Mouse (Mus musculus) neural tube, embryonic 14.5 days (tissue): Measurements from ENCODE around the gene Fastk. TPM values are rescaled to one million over a fixed set of nuclear protein-coding genes. Genes with fewer than 3 reads are reported as not detected.
"Not testable (repeated sequence)": the region's sequence is repeated elsewhere in the genome, so short reads cannot be mapped to it uniquely, and the experiment has no call there.

Source experiments
- ATAC-seq: fragments of 200-750 bp; cut with Nextera tagmentation; 2 replicates; pipeline ENCODE4 v1.8.0; 2017; ENCODE audit warnings: low read depth, mild to moderate bottlenecking, moderate TSS enrichment, moderate library complexity
- H3K27ac ChIP-seq: fragments of 300-500 bp; sonication (generic); 2 replicates; pipeline ENCODE4 v1.5.1; 2014; ENCODE audit warnings: low read depth, mild to moderate bottlenecking, control low read depth, low read length, moderate library complexity, mixed read lengths
- H3K27me3 ChIP-seq: fragments of 300-500 bp; sonication (generic); 2 replicates; pipeline ENCODE4 v1.6.1; 2014; ENCODE audit warnings: low read length; ENCODE audit not compliant: control insufficient read depth, insufficient read depth
- H3K36me3 ChIP-seq: fragments of 300-500 bp; sonication (generic); 2 replicates; pipeline ENCODE4 v1.6.1; 2014; ENCODE audit warnings: low read length, mixed read lengths; ENCODE audit not compliant: control insufficient read depth, insufficient read depth
- H3K4me1 ChIP-seq: fragments of 300-500 bp; sonication (generic); 2 replicates; pipeline ENCODE4 v1.6.1; 2014; ENCODE audit warnings: low read length; ENCODE audit not compliant: control insufficient read depth, insufficient read depth
- H3K4me2 ChIP-seq: fragments of 300-500 bp; sonication (generic); 2 replicates; pipeline ENCODE4 v1.6.1; 2014; ENCODE audit warnings: mild to moderate bottlenecking, low read depth, low read length, control low read depth
- H3K4me3 ChIP-seq: fragments of 300-500 bp; sonication (generic); 2 replicates; pipeline ENCODE4 v1.5.1; 2014; ENCODE audit warnings: low read depth, low read length, control low read depth, mixed read lengths
- H3K9ac ChIP-seq: fragments of 300-500 bp; sonication (generic); replicated peaks from 2 replicates; pipeline ENCODE4 v1.6.1; 2014; ENCODE audit warnings: low read depth, mild to moderate bottlenecking, control low read depth, low read length, mixed read lengths
- H3K9me3 ChIP-seq: fragments of 300-500 bp; sonication (generic); 2 replicates; pipeline ENCODE4 v1.6.1; 2016; ENCODE audit warnings: low read length; ENCODE audit not compliant: control insufficient read depth
- WGBS: fragments of 180-500 bp; shearing (Covaris S2); extraction: QIAGEN DNeasy Blood & Tissue Kit; methylation state at CpG from one replicate; pipeline ENCODE4 v1.1.7; 2014; 5-methylcytosine and 5-hydroxymethylcytosine counted together
- polyA plus RNA-seq: library from polyadenylated mRNA; unstranded; fragments of >200 nt; fragmentation: Nextera tagmentation; extraction: Ambion mirVana; gene quantifications from 2 replicates; pipeline ENCODE4 v1.2.1, GENCODE M21; 2014

The Fastk gene
- polyA plus RNA-seq, 1 experiment from 2014 or later, result 97.7 TPM

- WGBS, result 91% methylated on average over 6 of the region's 6 CpGs
- Histone ChIP-seq H3K9ac (no peak overlapping the region), H3K27me3 (no peaks in the 10 kb centered on the region), H3K36me3 (peaks cover 22% of the 10 kb centered on the region), H3K4me2 (no peak overlapping the region), H3K9me3 (no peaks in the 10 kb centered on the region), H3K4me1 (no peaks in the 10 kb centered on the region), H3K4me3 (no peak overlapping the region), H3K27ac (no peak overlapping the region)
- no peak for ATAC-seq
Measured at GRCm38 (mm10) chr5:24404594-24405360, 40.3 kb downstream of the Fastk start.

DNA sequence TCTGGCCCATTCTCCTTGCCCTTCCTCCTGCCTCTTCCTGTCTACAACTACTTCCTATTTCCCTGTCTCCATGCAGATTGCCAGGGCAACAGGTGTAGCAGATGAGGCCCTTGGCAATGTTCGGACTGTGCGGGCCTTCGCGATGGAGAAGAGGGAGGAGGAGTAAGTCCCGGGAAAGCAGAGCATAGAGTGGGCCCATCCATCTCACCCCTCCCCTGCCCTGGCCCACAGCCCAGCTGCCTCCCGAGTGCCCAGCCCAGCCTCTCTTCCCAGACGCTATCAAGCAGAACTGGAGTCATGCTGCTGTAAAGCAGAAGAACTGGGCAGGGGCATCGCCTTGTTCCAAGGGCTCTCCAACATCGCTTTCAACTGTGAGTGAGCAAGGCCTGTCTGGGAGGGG, 43.1 kb downstream of the Fastk start:
- H3K9me3 ChIP-seq, result no peaks in the 10 kb centered on the region
- ATAC-seq, result peak; percentile 64; the same call in 1 of the 2 replicates
- H3K27ac ChIP-seq, result no peak overlapping the region
- H3K4me2 ChIP-seq, result no peak overlapping the region
- H3K4me1 ChIP-seq, result no peaks in the 10 kb centered on the region
- H3K27me3 ChIP-seq, result no peaks in the 10 kb centered on the region
- no peak overlapping the region for H3K9ac ChIP-seq
- H3K36me3 ChIP-seq, result peaks cover 14% of the 10 kb centered on the region
- 57% methylated on average over 9 of the region's 9 CpGs for WGBS
- no peak overlapping the region for H3K4me3 ChIP-seq

DNA sequence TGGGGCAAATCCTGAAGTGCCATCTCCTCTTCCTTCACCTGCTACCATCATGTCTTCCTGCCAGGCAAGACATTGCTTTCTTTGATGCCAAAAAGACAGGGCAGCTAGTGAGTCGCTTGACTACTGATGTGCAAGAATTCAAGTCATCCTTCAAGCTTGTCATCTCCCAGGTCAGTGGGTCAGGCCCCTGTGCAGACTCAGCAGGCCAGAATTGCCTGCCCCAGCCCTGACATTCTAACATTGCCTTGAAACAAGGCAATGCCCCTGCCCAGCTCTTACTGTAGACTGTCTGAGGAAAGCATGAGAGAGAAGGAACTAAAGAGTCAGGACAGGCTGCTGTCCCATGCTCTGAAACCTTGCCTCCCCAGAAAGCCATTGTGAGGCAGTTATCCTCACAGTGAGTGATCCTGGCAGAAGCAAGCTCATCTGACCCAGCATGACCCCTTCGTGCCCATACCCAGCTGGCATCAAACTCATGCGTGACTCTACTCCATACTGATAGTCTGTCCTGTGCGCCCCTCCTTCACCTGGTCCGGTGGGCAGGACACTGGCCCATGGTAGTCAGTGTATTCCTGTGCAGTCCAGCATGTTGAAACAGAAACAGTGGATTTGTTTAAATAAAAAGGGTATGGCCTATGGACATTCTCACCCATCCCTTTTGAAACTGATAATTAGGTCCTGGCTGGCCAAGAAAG, 44.0 kb downstream of the Fastk start:
- no peak overlapping the region for H3K27ac ChIP-seq
- no peak overlapping the region for H3K4me2 ChIP-seq
- ATAC-seq, result no peak
- H3K9me3 ChIP-seq, result no peaks in the 10 kb centered on the region
- H3K36me3 ChIP-seq, result peaks cover 13% of the 10 kb centered on the region
- H3K27me3 ChIP-seq, result no peaks in the 10 kb centered on the region
- H3K9ac ChIP-seq, result no peak overlapping the region
- H3K4me3 ChIP-seq, result no peak overlapping the region
- 94% methylated on average over 5 of the region's 5 CpGs for WGBS
- no peaks in the 10 kb centered on the region for H3K4me1 ChIP-seq

DNA sequence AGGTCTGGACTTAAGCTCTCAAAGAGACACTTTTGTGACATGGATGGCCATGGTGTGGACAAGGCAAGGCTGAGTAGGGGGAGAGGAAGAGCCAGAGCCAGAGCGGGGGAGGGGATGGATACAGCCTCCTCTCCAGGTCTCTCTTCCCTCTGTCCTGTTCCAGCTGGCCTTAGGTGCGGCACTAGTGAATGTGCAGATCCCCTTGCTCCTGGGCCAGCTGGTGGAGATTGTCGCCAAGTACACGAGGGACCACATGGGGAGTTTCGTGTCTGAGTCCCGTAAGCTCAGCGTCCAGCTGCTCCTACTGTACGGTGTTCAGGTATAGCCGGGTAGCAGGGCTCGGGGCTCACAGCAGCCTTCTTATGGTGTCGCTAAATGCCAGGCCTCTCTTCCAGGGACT, 44.7 kb downstream of the Fastk start:
- Histone ChIP-seq H3K27ac (no peak overlapping the region), H3K36me3 (peaks cover 13% of the 10 kb centered on the region), H3K4me3 (no peak overlapping the region), H3K4me2 (no peak overlapping the region), H3K9ac (no peak overlapping the region), H3K9me3 (no peaks in the 10 kb centered on the region), H3K27me3 (no peaks in the 10 kb centered on the region), H3K4me1 (no peaks in the 10 kb centered on the region)
- no peak for ATAC-seq
- 90% methylated on average over 11 of the region's 11 CpGs for WGBS

DNA sequence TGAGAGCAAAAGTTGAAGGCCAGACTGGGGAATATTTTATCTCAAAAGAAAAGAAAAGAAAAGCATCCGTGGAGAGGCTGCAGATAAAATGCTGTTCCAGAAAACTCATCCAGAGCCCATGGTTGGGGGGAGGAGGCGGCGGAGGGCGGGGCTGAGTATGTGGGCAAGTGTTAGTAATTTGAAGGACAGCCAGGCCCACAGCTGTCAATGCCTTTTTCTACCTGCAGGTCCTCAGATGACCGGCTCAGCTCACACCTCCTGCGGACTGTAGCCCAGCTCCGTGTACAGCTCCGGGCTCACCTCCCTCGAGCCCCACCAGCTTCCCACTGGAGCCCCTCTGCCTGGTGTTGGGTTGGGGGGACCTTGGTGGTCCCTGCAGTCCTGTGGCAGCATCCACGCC, 45.4 kb downstream of the Fastk start:
- no peak overlapping the region for H3K27ac ChIP-seq
- peaks cover 13% of the 10 kb centered on the region for H3K36me3 ChIP-seq
- WGBS, result 94% methylated on average over 10 of the region's 10 CpGs

GRCm38 (mm10) chr5:24396254-24396653, 48.8 kb downstream of the Fastk start:
- H3K27me3 ChIP-seq, H3K4me2 ChIP-seq: not testable (repeated sequence)

More for the DNA sequence above, 45.4 kb downstream of the Fastk start:
- no peaks in the 10 kb centered on the region for H3K9me3 ChIP-seq
- H3K4me2 ChIP-seq, result no peak overlapping the region
- H3K27me3 ChIP-seq, result no peaks in the 10 kb centered on the region
- H3K9ac ChIP-seq, result no peak overlapping the region
- no peak overlapping the region for H3K4me3 ChIP-seq
- no peak for ATAC-seq
- peaks cover 3% of the 10 kb centered on the region; the same call in 1 of the 2 replicates for H3K4me1 ChIP-seq

DNA sequence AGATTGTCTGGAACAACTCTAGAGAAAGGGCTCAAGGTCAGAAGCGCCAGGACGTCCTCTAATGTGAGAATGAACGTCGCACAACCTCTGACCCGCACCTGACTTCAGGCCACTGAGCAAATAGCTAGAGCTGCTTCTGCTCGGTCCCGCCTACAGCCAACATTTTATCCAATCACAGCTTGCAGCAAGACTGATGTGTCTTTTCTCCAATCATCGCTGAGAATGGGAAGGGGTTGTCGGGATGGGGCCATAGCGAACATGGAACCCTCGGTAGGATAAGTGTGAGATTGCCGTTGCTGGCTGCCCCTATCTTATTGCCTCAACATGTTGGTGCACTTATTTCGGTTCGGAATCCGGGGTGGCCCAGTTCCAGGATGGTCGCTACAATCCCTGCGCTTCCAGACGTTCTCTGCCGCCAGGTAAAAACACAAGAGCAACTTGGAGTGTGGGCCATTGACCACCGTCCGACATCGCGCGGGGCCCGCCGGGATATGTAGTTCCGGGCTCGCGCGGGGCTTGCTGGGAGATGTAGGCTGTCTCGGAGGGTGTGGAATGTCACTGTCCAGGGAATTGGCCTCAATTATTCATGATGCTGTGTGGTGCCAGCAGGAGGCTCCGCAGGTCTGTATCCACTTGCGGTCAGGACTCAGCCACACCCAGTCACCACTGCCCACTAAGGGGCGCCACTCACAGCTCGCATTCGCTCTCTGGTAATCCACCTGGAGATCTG, 50.8 kb downstream of the Fastk start:
- Histone ChIP-seq H3K27ac (peak overlapping the region; percentile 83), H3K27me3 (no peaks in the 10 kb centered on the region), H3K9ac (peak overlapping the region; percentile 57), H3K4me3 (peak overlapping the region; percentile 52), H3K4me2 (peak overlapping the region; percentile 53), H3K36me3 (no peaks in the 10 kb centered on the region), H3K9me3 (no peaks in the 10 kb centered on the region), H3K4me1 (peaks cover 3% of the 10 kb centered on the region; the same call in 1 of the 2 replicates)
- WGBS, result under 1% methylated on average over 36 of the region's 36 CpGs
- peak; percentile 96 for ATAC-seq

More at GRCm38 (mm10) chr5:24396254-24396653, 48.8 kb downstream of the Fastk start:
- H3K9ac ChIP-seq, H3K4me1 ChIP-seq, ATAC-seq, H3K27ac ChIP-seq, H3K4me3 ChIP-seq, H3K36me3 ChIP-seq, H3K9me3 ChIP-seq: not testable (repeated sequence)
- WGBS, result 93% methylated on average over 6 of the region's 6 CpGs

DNA sequence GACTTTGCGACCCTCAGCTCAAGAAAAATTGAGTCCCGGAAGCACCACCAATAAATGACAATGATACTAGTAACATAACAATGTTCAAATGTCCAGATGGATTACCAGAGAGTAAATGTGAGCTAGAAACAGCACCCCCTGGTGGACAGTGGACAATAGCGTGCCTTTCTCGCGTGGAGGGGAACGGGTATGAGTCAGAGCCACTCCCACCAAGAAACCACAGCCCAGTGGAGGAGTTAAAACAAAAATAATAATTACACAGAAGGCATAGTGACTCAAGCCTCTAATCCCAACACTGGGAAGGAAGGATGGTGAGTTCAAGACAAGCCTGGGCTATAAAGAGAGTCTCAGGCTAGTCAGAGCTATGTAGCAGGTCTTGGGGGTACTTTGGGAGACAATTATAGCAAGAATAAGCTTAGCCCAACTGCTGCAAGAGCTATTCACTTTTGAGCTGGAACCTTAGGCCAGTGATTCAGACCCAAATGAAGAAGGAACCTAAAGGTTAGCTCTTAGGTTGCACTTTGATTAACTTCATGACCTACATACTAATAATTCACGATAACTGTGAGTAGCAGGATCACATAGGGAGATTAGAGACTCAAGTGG, 51.6 kb downstream of the Fastk start, which contains the start of gene Abcb8:
Abcb8 (plus strand) TSS at position 272 of the 606 bp plus-strand sequence.
- WGBS, result 21% methylated on average over 7 of the region's 7 CpGs
- no peaks in the 10 kb centered on the region for H3K9me3 ChIP-seq
- H3K4me3 ChIP-seq, result peak within 1 kb of the TSS; percentile 52
- H3K4me2 ChIP-seq, result peak within 1 kb of the TSS; percentile 53
- H3K27me3 ChIP-seq, result no peaks in the 10 kb centered on the region
- ATAC-seq, result no peak
- no peaks in the 10 kb centered on the region for H3K36me3 ChIP-seq
- H3K9ac ChIP-seq, result peak within 1 kb of the TSS; percentile 57
- H3K27ac ChIP-seq, result peak within 1 kb of the TSS; percentile 83
- H3K4me1 ChIP-seq, result peaks cover 3% of the 10 kb centered on the region
